Mouse (Mus musculus) midbrain, embryonic 12.5 days (tissue): Measurements from ENCODE around the gene Zbtb25. TPM values are rescaled to one million over a fixed set of nuclear protein-coding genes. Genes with fewer than 3 reads are reported as not detected.

ENCODE experiments used
- ATAC-seq: fragments of 200-750 bp; cut with Nextera tagmentation; 2 replicates; pipeline ENCODE4 v1.8.0; 2017; ENCODE audit warnings: low read depth, moderate TSS enrichment, moderate library complexity; ENCODE audit not compliant: low FRiP score
- H3K27ac ChIP-seq: fragments of 300-500 bp; sonication (generic); replicated peaks from 2 replicates; pipeline ENCODE4 v1.5.1; 2016; ENCODE audit warnings: mild to moderate bottlenecking
- H3K27me3 ChIP-seq: fragments of 300-500 bp; sonication (generic); 2 replicates; pipeline ENCODE4 v1.6.1; 2016; ENCODE audit warnings: mild to moderate bottlenecking
- H3K36me3 ChIP-seq: fragments of 300-500 bp; sonication (generic); 2 replicates; pipeline ENCODE4 v1.6.1; 2016
- H3K4me1 ChIP-seq: fragments of 300-500 bp; sonication (generic); 2 replicates; pipeline ENCODE4 v1.6.1; 2016
- H3K4me2 ChIP-seq: fragments of 300-500 bp; sonication (generic); replicated peaks from 2 replicates; pipeline ENCODE4 v1.6.1; 2016; ENCODE audit warnings: mild to moderate bottlenecking, moderate library complexity
- H3K4me3 ChIP-seq: fragments of 300-500 bp; sonication (generic); 2 replicates; pipeline ENCODE4 v1.5.1; 2016; ENCODE audit warnings: mild to moderate bottlenecking
- H3K9ac ChIP-seq: fragments of 300-500 bp; sonication (generic); replicated peaks from 2 replicates; pipeline ENCODE4 v1.6.1; 2016; ENCODE audit warnings: mild to moderate bottlenecking, moderate library complexity
- H3K9me3 ChIP-seq: fragments of 300-500 bp; sonication (generic); 2 replicates; pipeline ENCODE4 v1.6.1; 2016; ENCODE audit warnings: mild to moderate bottlenecking
- WGBS: fragments of 180-500 bp; shearing (Covaris S2); methylation state at CpG from one replicate; pipeline ENCODE4 v1.1.7; 2016; 5-methylcytosine and 5-hydroxymethylcytosine counted together
- polyA plus RNA-seq: library from polyadenylated mRNA; unstranded; fragments of >200 nt; fragmentation: Nextera tagmentation; extraction: Ambion mirVana; gene quantifications from 2 replicates; pipeline ENCODE4 v1.2.1, GENCODE M21; 2016

Gene Zbtb25
- polyA plus RNA-seq, 1 experiment from 2014 or later: 20.2 TPM

GRCm38 (mm10) chr12:76401674-76402073 lies 32.3 kb upstream of the Zbtb25 start:
- H3K4me3 ChIP-seq: no peak overlapping the region
- H3K4me2 ChIP-seq: no peak overlapping the region
- peaks cover 23% of the 10 kb centered on the region for H3K4me1 ChIP-seq
- no peaks in the 10 kb centered on the region for H3K9me3 ChIP-seq
- no peaks in the 10 kb centered on the region for H3K36me3 ChIP-seq
- 59% methylated on average over 3 of the region's 3 CpGs for WGBS
- no peak overlapping the region for H3K9ac ChIP-seq
- ATAC-seq: no peak
- no peak overlapping the region for H3K27ac ChIP-seq
- H3K27me3 ChIP-seq: peaks cover 33% of the 10 kb centered on the region

GRCm38 (mm10) chr12:76397281-76397680 lies 27.9 kb upstream of the Zbtb25 start:
- ATAC-seq: no peak
- Histone ChIP-seq H3K4me3 (no peak overlapping the region), H3K27ac (no peak overlapping the region), H3K9me3 (no peaks in the 10 kb centered on the region), H3K27me3 (peaks cover 3% of the 10 kb centered on the region; the same call in 1 of the 2 replicates), H3K36me3 (no peaks in the 10 kb centered on the region), H3K4me2 (no peak overlapping the region), H3K4me1 (no peaks in the 10 kb centered on the region), H3K9ac (no peak overlapping the region)
- 83% methylated on average over 5 of the region's 5 CpGs for WGBS

GRCm38 (mm10) chr12:76392979-76393378 lies 23.6 kb upstream of the Zbtb25 start:
- Histone ChIP-seq H3K9me3 (no peaks in the 10 kb centered on the region), H3K4me3 (no peak overlapping the region), H3K27me3 (no peaks in the 10 kb centered on the region), H3K9ac (no peak overlapping the region), H3K27ac (no peak overlapping the region), H3K36me3 (0 out of 2 replicates have a peak, but pooled peaks cover 3% of the 10 kb centered on the region), H3K4me1 (no peaks in the 10 kb centered on the region), H3K4me2 (no peak overlapping the region)
- WGBS: 81% methylated on average over 5 of the region's 5 CpGs
- ATAC-seq: no peak

GRCm38 (mm10) chr12:76391595-76392271 lies 22.3 kb upstream of the Zbtb25 start:
- peaks cover 9% of the 10 kb centered on the region; the same call in 1 of the 2 replicates for H3K36me3 ChIP-seq
- no peak overlapping the region for H3K9ac ChIP-seq
- no peaks in the 10 kb centered on the region for H3K27me3 ChIP-seq
- no peak for ATAC-seq
- H3K4me2 ChIP-seq: no peak overlapping the region
- no peaks in the 10 kb centered on the region for H3K9me3 ChIP-seq
- 78% methylated on average over 3 of the region's 3 CpGs for WGBS
- H3K4me3 ChIP-seq: no peak overlapping the region
- no peaks in the 10 kb centered on the region for H3K4me1 ChIP-seq
- H3K27ac ChIP-seq: no peak overlapping the region

GRCm38 (mm10) chr12:76388794-76389193 lies 19.4 kb upstream of the Zbtb25 start:
- ATAC-seq: no peak

GRCm38 (mm10) chr12:76385342-76385741 lies 15.9 kb upstream of the Zbtb25 start:
- H3K4me1 ChIP-seq: no peaks in the 10 kb centered on the region
- 96% methylated on average over 8 of the region's 8 CpGs for WGBS
- no peak overlapping the region for H3K9ac ChIP-seq
- H3K27ac ChIP-seq: no peak overlapping the region
- peaks cover 26% of the 10 kb centered on the region for H3K36me3 ChIP-seq
- H3K4me2 ChIP-seq: no peak overlapping the region
- ATAC-seq: no peak
- H3K4me3 ChIP-seq: no peak overlapping the region
- H3K27me3 ChIP-seq: no peaks in the 10 kb centered on the region
- H3K9me3 ChIP-seq: no peaks in the 10 kb centered on the region

More at GRCm38 (mm10) chr12:76388794-76389193, 19.4 kb upstream of the Zbtb25 start:
- Histone ChIP-seq H3K9me3 (no peaks in the 10 kb centered on the region), H3K4me2 (no peak overlapping the region), H3K36me3 (peaks cover 26% of the 10 kb centered on the region), H3K27ac (no peak overlapping the region), H3K9ac (no peak overlapping the region), H3K4me3 (no peak overlapping the region), H3K27me3 (no peaks in the 10 kb centered on the region), H3K4me1 (no peaks in the 10 kb centered on the region)
- 84% methylated on average over 11 of the region's 11 CpGs for WGBS

GRCm38 (mm10) chr12:76380151-76380550 lies 10.7 kb upstream of the Zbtb25 start:
- no peak overlapping the region for H3K9ac ChIP-seq
- peaks cover 2% of the 10 kb centered on the region; the same call in 1 of the 2 replicates for H3K36me3 ChIP-seq
- no peak overlapping the region for H3K4me3 ChIP-seq
- WGBS: 95% methylated on average over 7 of the region's 7 CpGs
- no peak overlapping the region for H3K27ac ChIP-seq
- 0 out of 2 replicates have a peak, but pooled peaks cover 2% of the 10 kb centered on the region for H3K4me1 ChIP-seq
- no peaks in the 10 kb centered on the region for H3K9me3 ChIP-seq
- no peak for ATAC-seq
- no peaks in the 10 kb centered on the region for H3K27me3 ChIP-seq
- H3K4me2 ChIP-seq: no peak overlapping the region

GRCm38 (mm10) chr12:76378556-76378955 lies 9.2 kb upstream of the Zbtb25 start:
- H3K9ac ChIP-seq: no peak overlapping the region
- 0 out of 2 replicates have a peak, but pooled peaks cover 2% of the 10 kb centered on the region for H3K4me1 ChIP-seq
- no peaks in the 10 kb centered on the region for H3K36me3 ChIP-seq
- H3K4me2 ChIP-seq: no peak overlapping the region
- WGBS: 93% methylated on average over 5 of the region's 5 CpGs
- H3K9me3 ChIP-seq: no peaks in the 10 kb centered on the region
- no peak for ATAC-seq
- H3K4me3 ChIP-seq: no peak overlapping the region
- no peak overlapping the region for H3K27ac ChIP-seq
- H3K27me3 ChIP-seq: no peaks in the 10 kb centered on the region

- no peak overlapping the region for H3K4me2 ChIP-seq
- no peak overlapping the region for H3K4me3 ChIP-seq
- no peaks in the 10 kb centered on the region for H3K9me3 ChIP-seq
- no peaks in the 10 kb centered on the region for H3K27me3 ChIP-seq
- H3K36me3 ChIP-seq: no peaks in the 10 kb centered on the region
- H3K9ac ChIP-seq: no peak overlapping the region
- peaks cover 5% of the 10 kb centered on the region; the same call in 1 of the 2 replicates for H3K4me1 ChIP-seq
- WGBS: 98% methylated on average over 3 of the region's 3 CpGs
- H3K27ac ChIP-seq: no peak overlapping the region
- no peak for ATAC-seq
Measured at GRCm38 (mm10) chr12:76377726-76378125, 8.3 kb upstream of the Zbtb25 start.

GRCm38 (mm10) chr12:76377059-76377458 lies 7.7 kb upstream of the Zbtb25 start:
- Histone ChIP-seq H3K9me3 (no peaks in the 10 kb centered on the region), H3K4me1 (peaks cover 12% of the 10 kb centered on the region), H3K27ac (no peak overlapping the region), H3K36me3 (no peaks in the 10 kb centered on the region), H3K4me3 (no peak overlapping the region), H3K27me3 (no peaks in the 10 kb centered on the region), H3K4me2 (no peak overlapping the region), H3K9ac (no peak overlapping the region)
- WGBS: 93% methylated on average over 6 of the region's 6 CpGs
- no peak for ATAC-seq

- Histone ChIP-seq H3K4me2 (no peak overlapping the region), H3K9ac (no peak overlapping the region), H3K9me3 (no peaks in the 10 kb centered on the region), H3K4me1 (peaks cover 16% of the 10 kb centered on the region), H3K4me3 (no peak overlapping the region), H3K36me3 (no peaks in the 10 kb centered on the region), H3K27me3 (no peaks in the 10 kb centered on the region), H3K27ac (no peak overlapping the region)
- 37% methylated on average over 7 of the region's 7 CpGs for WGBS
- no peak for ATAC-seq
Measured at GRCm38 (mm10) chr12:76376649-76377048, 7.2 kb upstream of the Zbtb25 start.

GRCm38 (mm10) chr12:76375506-76375905 lies 6.1 kb upstream of the Zbtb25 start:
- Histone ChIP-seq H3K4me1 (peaks cover 18% of the 10 kb centered on the region), H3K27ac (no peak overlapping the region), H3K36me3 (no peaks in the 10 kb centered on the region), H3K9ac (no peak overlapping the region), H3K27me3 (no peaks in the 10 kb centered on the region), H3K9me3 (no peaks in the 10 kb centered on the region), H3K4me2 (no peak overlapping the region), H3K4me3 (no peak overlapping the region)
- WGBS: 89% methylated on average over 3 of the region's 3 CpGs
- ATAC-seq: no peak

GRCm38 (mm10) chr12:76374911-76375310 lies 5.5 kb upstream of the Zbtb25 start:
- Histone ChIP-seq H3K4me2 (no peak overlapping the region), H3K36me3 (no peaks in the 10 kb centered on the region), H3K4me3 (no peak overlapping the region), H3K27ac (no peak overlapping the region), H3K27me3 (no peaks in the 10 kb centered on the region), H3K9ac (no peak overlapping the region), H3K4me1 (peaks cover 18% of the 10 kb centered on the region), H3K9me3 (no peaks in the 10 kb centered on the region)
- 84% methylated on average over 4 of the region's 4 CpGs for WGBS
- no peak for ATAC-seq
